Mouse (Mus musculus) hindlimb bud, embryonic 11.5 days (tissue): Measurements from ENCODE around the gene Scaf4.
"Not testable (repeated sequence)": the region's sequence is repeated elsewhere in the genome, so short reads cannot be mapped to it uniquely, and the experiment has no call there.

ENCODE experiments used
- DNase-seq: peaks from one replicate; pipeline ENCODE4 v3.0.0-alpha.2; 2012; ENCODE audit warnings: low read depth, low spot score; ENCODE audit errors: extremely low spot score

Gene Scaf4

GRCm38 (mm10) chr16:90297479-90298425 lies 13.4 kb upstream of the Scaf4 start:
- no peak for DNase-seq

GRCm38 (mm10) chr16:90291675-90292074 lies 7.4 kb upstream of the Scaf4 start:
- DNase-seq, result no peak

- DNase-seq, result no peak
Measured at GRCm38 (mm10) chr16:90290962-90291361, 6.7 kb upstream of the Scaf4 start.

- DNase-seq, result no peak
Measured at GRCm38 (mm10) chr16:90284916-90285315, 613 bp upstream of the Scaf4 start.

- DNase-seq, result no peak
Measured at GRCm38 (mm10) chr16:90283266-90283904, 918 bp downstream of the Scaf4 start.

GRCm38 (mm10) chr16:90282620-90283265 lies 1.6 kb downstream of the Scaf4 start:
- no peak for DNase-seq

GRCm38 (mm10) chr16:90281406-90281805 lies 2.9 kb downstream of the Scaf4 start:
- no peak for DNase-seq

GRCm38 (mm10) chr16:90280989-90281388 lies 3.3 kb downstream of the Scaf4 start:
- DNase-seq, result no peak

- DNase-seq, result no peak
Measured at GRCm38 (mm10) chr16:90280515-90280914, 3.8 kb downstream of the Scaf4 start.

- no peak for DNase-seq
Measured at GRCm38 (mm10) chr16:90279058-90279457, 5.2 kb downstream of the Scaf4 start.

- DNase-seq, result no peak
Measured at GRCm38 (mm10) chr16:90275521-90275920, 8.8 kb downstream of the Scaf4 start.

GRCm38 (mm10) chr16:90266581-90266980 lies 17.7 kb downstream of the Scaf4 start:
- no peak for DNase-seq

GRCm38 (mm10) chr16:90265106-90265505 lies 19.2 kb downstream of the Scaf4 start:
- no peak for DNase-seq

- DNase-seq, result no peak
Measured at GRCm38 (mm10) chr16:90264021-90264420, 20.3 kb downstream of the Scaf4 start.

- DNase-seq, result no peak
Measured at GRCm38 (mm10) chr16:90261791-90262190, 22.5 kb downstream of the Scaf4 start.

GRCm38 (mm10) chr16:90260097-90260496 lies 24.2 kb downstream of the Scaf4 start:
- DNase-seq, result no peak

- no peak for DNase-seq
Measured at GRCm38 (mm10) chr16:90259623-90260022, 24.7 kb downstream of the Scaf4 start.

GRCm38 (mm10) chr16:90258950-90259349 lies 25.4 kb downstream of the Scaf4 start:
- no peak for DNase-seq

GRCm38 (mm10) chr16:90252521-90252920 lies 31.8 kb downstream of the Scaf4 start:
- DNase-seq, result no peak

GRCm38 (mm10) chr16:90251256-90251655 lies 33.0 kb downstream of the Scaf4 start:
- not testable (repeated sequence) for DNase-seq

GRCm38 (mm10) chr16:90250099-90250498 lies 34.2 kb downstream of the Scaf4 start:
- DNase-seq, result no peak
